Mouse (Mus musculus) MEL (cell line): ENCODE results near the gene Fam131b. TPM values are rescaled to one million over a fixed set of nuclear protein-coding genes. Genes with fewer than 3 reads are reported as not detected.

Source experiments
- DNase-seq: peaks from one replicate; pipeline ENCODE4 v3.0.0; 2011; ENCODE audit warnings: low read depth, low spot score
- H3K27ac ChIP-seq: 2 replicates; pipeline ENCODE4 v1.5.1; 2012; ENCODE audit warnings: low read depth, mild to moderate bottlenecking, control low read depth, low read length, moderate library complexity; ENCODE audit not compliant: control insufficient read depth
- H3K27me3 ChIP-seq, 2 experiments: fragments of 150-350 bp in 1 of 2; sonication (generic) in 1 of 2; 2 replicates each; pipeline ENCODE4 v1.6.1; 2012; ENCODE audit warnings: low read length in 2 of 2, mild to moderate bottlenecking in 2 of 2, improper control_type of control experiment in 1 of 2, moderate library complexity in 1 of 2; ENCODE audit not compliant: insufficient read depth in 2 of 2, control insufficient read depth in 1 of 2
- H3K36me3 ChIP-seq, 2 experiments: 2 replicates each; pipeline ENCODE4 v1.6.1; 2012 to 2014; ENCODE audit warnings: low read length in 2 of 2, improper control_type of control experiment in 1 of 2, inconsistent platforms in 1 of 2, mild to moderate bottlenecking in 1 of 2; ENCODE audit not compliant: insufficient read depth in 2 of 2, control insufficient read depth in 1 of 2
- H3K4me1 ChIP-seq, 2 experiments: fragments of 150-350 bp in 1 of 2; sonication (generic) in 1 of 2; 2 replicates each; pipeline ENCODE4 v1.6.1; 2012; ENCODE audit warnings: low read length in 2 of 2, improper control_type of control experiment in 1 of 2, mild to moderate bottlenecking in 1 of 2; ENCODE audit not compliant: insufficient read depth in 2 of 2, control insufficient read depth in 1 of 2
- H3K4me3 ChIP-seq, 2 experiments: fragments of 150-350 bp in 1 of 2; sonication (generic) in 1 of 2; 2 replicates each; pipeline ENCODE4 v1.5.1; 2012; ENCODE audit warnings: low read depth in 2 of 2, low read length in 2 of 2, mild to moderate bottlenecking in 2 of 2, moderate library complexity in 2 of 2, control low read depth in 1 of 2, improper control_type of control experiment in 1 of 2; ENCODE audit not compliant: control insufficient read depth in 1 of 2, insufficient read depth in 1 of 2
- H3K79me2 ChIP-seq: 2 replicates; pipeline ENCODE4 v1.6.1; 2012; ENCODE audit warnings: mild to moderate bottlenecking, low read length, moderate library complexity; ENCODE audit not compliant: control insufficient read depth, poor library complexity, insufficient read depth
- H3K9ac ChIP-seq: 2 replicates; pipeline ENCODE4 v1.6.1; 2012; ENCODE audit warnings: low read depth, mild to moderate bottlenecking, control low read depth, low read length, moderate library complexity; ENCODE audit not compliant: control insufficient read depth, poor library complexity, severe bottlenecking
- H3K9me3 ChIP-seq: fragments of 150-350 bp; sonication (generic); replicated peaks from 2 replicates; pipeline ENCODE4 v1.6.1; 2012; ENCODE audit warnings: mild to moderate bottlenecking, low read length, improper control_type of control experiment, moderate library complexity; ENCODE audit not compliant: insufficient read depth
- BHLHE40 ChIP-seq: IDR thresholded peaks from 2 replicates; pipeline ENCODE4 v1.6.1; 2012; ENCODE audit warnings: low read depth, mild to moderate bottlenecking, inconsistent platforms, low read length, improper control_type of control experiment, borderline replicate concordance
- CTCF ChIP-seq, 3 experiments: IDR thresholded peaks in 2 of 3; conservative IDR thresholded peaks in 1 of 3; 2 replicates each; pipeline ENCODE4 v1.5.1; 2011 to 2012; ENCODE audit warnings: low read length in 3 of 3, low read depth in 2 of 3, mild to moderate bottlenecking in 2 of 3, improper control_type of control experiment in 1 of 3, inconsistent platforms in 1 of 3, mixed read lengths in 1 of 3, moderate library complexity in 1 of 3; ENCODE audit not compliant: control insufficient read depth in 1 of 3, insufficient read depth in 1 of 3, poor library complexity in 1 of 3, severe bottlenecking in 1 of 3
- MAZ ChIP-seq: IDR thresholded peaks from 2 replicates; pipeline ENCODE4 v1.6.1; 2012; ENCODE audit warnings: low read depth, mild to moderate bottlenecking, inconsistent platforms, low read length, improper control_type of control experiment
- MYC ChIP-seq: IDR thresholded peaks from 2 replicates; pipeline ENCODE4 v1.6.1; 2011; ENCODE audit warnings: low read depth, mild to moderate bottlenecking, low read length, improper control_type of control experiment, moderate library complexity
- NRF1 ChIP-seq: IDR thresholded peaks from 2 replicates; pipeline ENCODE4 v1.6.1; 2014; ENCODE audit warnings: low read depth, mild to moderate bottlenecking, inconsistent platforms, low read length, improper control_type of control experiment, moderate library complexity; ENCODE audit not compliant: poor library complexity, insufficient read depth, severe bottlenecking
- POLR2AphosphoS2 ChIP-seq: IDR thresholded peaks from 2 replicates; pipeline ENCODE4 v1.6.1; 2011; ENCODE audit warnings: low read length, improper control_type of control experiment
- RAD21 ChIP-seq: IDR thresholded peaks from 2 replicates; pipeline ENCODE4 v1.6.1; 2011; ENCODE audit warnings: mild to moderate bottlenecking, low read depth, low read length, improper control_type of control experiment
- SMC3 ChIP-seq: IDR thresholded peaks from 2 replicates; pipeline ENCODE4 v1.6.1; 2011; ENCODE audit warnings: low read depth, low read length, improper control_type of control experiment
- USF1 ChIP-seq: IDR thresholded peaks from 2 replicates; pipeline ENCODE4 v1.6.1; 2014; ENCODE audit warnings: low read depth, mild to moderate bottlenecking, inconsistent platforms, low read length, improper control_type of control experiment, moderate library complexity
- ZC3H11A ChIP-seq: IDR thresholded peaks from 2 replicates; pipeline ENCODE4 v1.6.1; 2012; ENCODE audit warnings: low read depth, mild to moderate bottlenecking, inconsistent platforms, low read length, improper control_type of control experiment
- ZMIZ1 ChIP-seq: IDR thresholded peaks from 2 replicates; pipeline ENCODE4 v1.6.1; 2012; ENCODE audit warnings: low read depth, mild to moderate bottlenecking, inconsistent platforms, low read length, improper control_type of control experiment, moderate library complexity
- polyA plus RNA-seq, 2 experiments: library from polyadenylated mRNA; stranded (reverse) in 1 of 2; unstranded in 1 of 2; fragments of >175 nt in 1 of 2; fragments of >200 nt in 1 of 2; gene quantifications; 2 replicates each; pipeline versions ENCODE4 v1.2.1 to v1.2.4; 2012; ENCODE audit warnings: low replicate concordance in 2 of 2, low read depth in 1 of 2; ENCODE audit not compliant: insufficient read length in 2 of 2, insufficient read depth in 1 of 2, missing spikeins in 1 of 2
- total RNA-seq: library from RNA; depleted of rRNA; stranded (reverse); fragments of 300-350 nt; gene quantifications from 2 replicates; pipeline ENCODE4 v1.2.3, GENCODE M21; 2012; rRNA removed

Fam131b gene
- total RNA-seq: not detected in 2 replicates
- under 1 TPM in 1 of 2 experiments, not detected in 1; 0.06 TPM for polyA plus RNA-seq

- no peaks in the 10 kb centered on the region for H3K79me2 ChIP-seq
- DNase-seq: no peak
- no peak within 1 kb of the TSS for H3K4me3 ChIP-seq
- peaks cover 0 to 28% of the 10 kb centered on the region in 2 experiments; a peak in 2 of 4 replicates for H3K36me3 ChIP-seq
- peaks cover 2 to 22% of the 10 kb centered on the region in 2 experiments for H3K4me1 ChIP-seq
- peaks cover 0 to 1% of the 10 kb centered on the region in 2 experiments; a peak in 1 of 4 replicates for H3K27me3 ChIP-seq
- no peaks in the 10 kb centered on the region for H3K9me3 ChIP-seq
- H3K27ac ChIP-seq: no peak within 1 kb of the TSS
- TF ChIP-seq BHLHE40 (no peak), NRF1 (no peak), ZMIZ1 (no peak), SMC3 (no peak), POLR2AphosphoS2 (no peak), ZC3H11A (no peak)
- TF ChIP-seq, all 39 proteins: peak for 0
- H3K9ac ChIP-seq: no peak within 1 kb of the TSS
Observed at GRCm38 (mm10) chr6:42324482-42325267, at the start of gene Fam131b. Gene Fam131b (minus strand): TSS chr6:42324643.

- no peak for TF ChIP-seq MAZ
Observed at GRCm38 (mm10) chr6:42373669-42374430, 49.4 kb upstream of the Fam131b start.

GRCm38 (mm10) chr6:42372816-42373547, 48.5 kb upstream of the Fam131b start, which contains the start of gene Epha1:
Gene Epha1 (minus strand): TSS chr6:42373268.
- Histone ChIP-seq H3K4me1 (no peaks in the 10 kb centered on the region; a peak in 1 of 4 replicates), H3K79me2 (no peaks in the 10 kb centered on the region), H3K4me3 (no peak within 1 kb of the TSS), H3K36me3 (no peaks in the 10 kb centered on the region), H3K27me3 (peaks cover 0 to 2% of the 10 kb centered on the region in 2 experiments; a peak in 2 of 4 replicates), H3K9ac (no peak within 1 kb of the TSS), H3K9me3 (no peaks in the 10 kb centered on the region), H3K27ac (no peak within 1 kb of the TSS)
- DNase-seq: peak; percentile 68
- TF ChIP-seq RAD21: peak; percentile 60
- no peak for TF ChIP-seq MYC
- peak; percentile 66 to 74 (median 66) for TF ChIP-seq CTCF (IDR thresholded peaks at IDR 0.05 in 2 of 3, conservative IDR thresholded peaks at IDR 0.05 in 1 of 3; ENCODE audit: control insufficient read depth in 1 of 3, insufficient read depth in 1 of 3, low read depth in 2 of 3, low read length in 3 of 3, poor library complexity in 1 of 3, severe bottlenecking in 1 of 3)
- TF ChIP-seq ZC3H11A: peak; percentile 53
- peak; percentile 86 for TF ChIP-seq SMC3
- TF ChIP-seq USF1: no peak
- no peak for TF ChIP-seq NRF1

More at GRCm38 (mm10) chr6:42373669-42374430, 49.4 kb upstream of the Fam131b start:
- Histone ChIP-seq H3K4me1 (no peaks in the 10 kb centered on the region; a peak in 1 of 4 replicates), H3K79me2 (no peaks in the 10 kb centered on the region), H3K9me3 (no peaks in the 10 kb centered on the region), H3K9ac (no peak overlapping the region), H3K4me3 (no peak overlapping the region), H3K36me3 (no peaks in the 10 kb centered on the region), H3K27me3 (peaks cover 0 to 2% of the 10 kb centered on the region in 2 experiments; a peak in 2 of 4 replicates), H3K27ac (no peak overlapping the region)
- no peak for DNase-seq
